In genomic region chr19:24144009-24144408, GRCm38 (mm10) we compare ENCODE assay signal across 24 mouse cellular contexts.
DNase-seq lines count a peak whose midpoint lies in the region; ATAC-seq and TF ChIP-seq lines count a peak whose summit lies in the region.
"Had no signal": no experiment of that assay in that cellular context is flagged by ENCODE, and none has a peak within 500 bp of the region (broad histone marks: within the 10 kb centered on the region; RNA-seq: fewer than 3 reads in every experiment).

No protein-coding gene starts in this region.

- ATAC-seq in heart, postnatal 0 days (ENCODE audit: insufficient read depth, low read depth), result peak; percentile 79; the same call in 1 of the 2 replicates
- no peak for ATAC-seq in neural tube, embryonic 15.5 days (ENCODE audit: low FRiP score)
- ATAC-seq: CD4-positive, CD25-positive, alpha-beta regulatory T cell, adult 4 months; forebrain, embryonic 16.5 days; inflammation-experienced regulatory T-cells, adult 6 months; intestine, postnatal 0 days had no signal

- H3K36me3 ChIP-seq in heart, postnatal 0 days (replicated peaks; ENCODE audit: control insufficient read depth, insufficient read depth, low read length), result peaks cover 7% of the 10 kb centered on the region; the same call in 1 of the 2 replicates
- no peaks in the 10 kb centered on the region for H3K36me3 ChIP-seq in neural tube, embryonic 15.5 days
- H3K36me3 ChIP-seq: embryonic facial prominence, embryonic 13.5 days; G1E; hindbrain, embryonic 15.5 days had no signal

- H3K27me3 ChIP-seq in heart, postnatal 0 days (ENCODE audit: control insufficient read depth, insufficient read depth, low read length), result no peaks in the 10 kb centered on the region
- no peaks in the 10 kb centered on the region for H3K27me3 ChIP-seq in neural tube, embryonic 15.5 days (replicated peaks)
- H3K27me3 ChIP-seq: embryonic facial prominence, embryonic 13.5 days; forebrain, embryonic 12.5 days; heart, embryonic 13.5 days; hindbrain, embryonic 15.5 days had no signal

- H3K4me1 ChIP-seq in heart, postnatal 0 days (ENCODE audit: control insufficient read depth, insufficient read depth), result peaks cover 6% of the 10 kb centered on the region; the same call in 1 of the 2 replicates
- H3K4me1 ChIP-seq in neural tube, embryonic 15.5 days, result peaks cover 6% of the 10 kb centered on the region; the same call in 1 of the 2 replicates
- H3K4me1 ChIP-seq: hindbrain, embryonic 15.5 days had no signal

- H3K27ac ChIP-seq in heart, postnatal 0 days (ENCODE audit: low read depth), result no peak overlapping the region
- peak overlapping the region; percentile 89 for H3K27ac ChIP-seq in layer of hippocampus, adult 2 months
- peak overlapping the region; percentile 70; the same call in 1 of the 2 replicates for H3K27ac ChIP-seq in neural tube, embryonic 15.5 days (replicated peaks)
- H3K27ac ChIP-seq: embryonic facial prominence, embryonic 13.5 days; forebrain, embryonic 12.5 days; heart, embryonic 13.5 days; hindbrain, embryonic 10.5 days had no signal

- no peak overlapping the region for H3K4me2 ChIP-seq in heart, postnatal 0 days (ENCODE audit: low read depth, low read length)
- no peak overlapping the region for H3K4me2 ChIP-seq in neural tube, embryonic 15.5 days
- H3K4me2 ChIP-seq: embryonic facial prominence, embryonic 13.5 days; forebrain, embryonic 12.5 days; heart, embryonic 13.5 days; hindbrain, embryonic 15.5 days had no signal

- H3K9me3 ChIP-seq in heart, postnatal 0 days (replicated peaks; ENCODE audit: control insufficient read depth, low read length), result no peaks in the 10 kb centered on the region
- no peaks in the 10 kb centered on the region; the same call in 1 of the 2 replicates for H3K9me3 ChIP-seq in neural tube, embryonic 15.5 days (replicated peaks)
- H3K9me3 ChIP-seq: embryonic facial prominence, embryonic 13.5 days; G1E; heart, embryonic 13.5 days; hindbrain, embryonic 15.5 days had no signal

- intact Hi-C loops in heart, postnatal 25 days (cut with DNase I), result no loop called here
- intact Hi-C loops in heart, postnatal 36 days (cut with DNase I), result no loop called here

- WGBS in heart, postnatal 0 days, result 37% methylated on average over 7 of the region's 7 CpGs
- WGBS in neural tube, embryonic 15.5 days, result 93% methylated on average over 7 of the region's 7 CpGs

- H3K9ac ChIP-seq in heart, postnatal 0 days (replicated peaks; ENCODE audit: low read depth, low read length), result no peak overlapping the region
- no peak overlapping the region for H3K9ac ChIP-seq in neural tube, embryonic 15.5 days (replicated peaks)
- H3K9ac ChIP-seq: embryonic facial prominence, embryonic 13.5 days; forebrain, embryonic 12.5 days; heart, embryonic 13.5 days; hindbrain, embryonic 15.5 days had no signal

- TF ChIP-seq CTCF in heart, postnatal 0 days (IDR thresholded peaks at IDR 0.05; ENCODE audit: low read depth), result no peak
- TF ChIP-seq CTCF in layer of hippocampus, adult 2 months (conservative IDR thresholded peaks at IDR 0.05), result no peak

- DNase-seq in heart, adult 11 months, result peak; percentile 91
- no peak for DNase-seq in heart, postnatal 25 days (ENCODE audit: low spot score)
- peak; percentile 58 for DNase-seq in heart, postnatal 0 days (ENCODE audit: low spot score)
- DNase-seq in heart, postnatal 36 days, result no peak
- no peak for DNase-seq in layer of hippocampus, adult 2 months (ENCODE audit: low spot score in 2 of 2)
- DNase-seq in layer of hippocampus, adult 18-20 months (ENCODE audit: low spot score in 2 of 2), result no peak
- DNase-seq in neural tube, embryonic 10.5 days (ENCODE audit: extremely low spot score, low spot score), result no peak
- DNase-seq: adrenal gland, adult 8-10 months; adrenal gland, postnatal 36 days; B cell, adult 2 months; cerebellum, adult 2 months; cerebellum, postnatal 25 days; gastrocnemius, postnatal 10 days had no signal

- H3K4me3 ChIP-seq in heart, postnatal 0 days (ENCODE audit: low read depth, low read length), result no peak overlapping the region
- H3K4me3 ChIP-seq in layer of hippocampus, adult 2 months, result no peak overlapping the region
- no peak overlapping the region for H3K4me3 ChIP-seq in neural tube, embryonic 15.5 days (replicated peaks)
- H3K4me3 ChIP-seq: embryonic facial prominence, embryonic 13.5 days; forebrain, embryonic 12.5 days; heart, embryonic 13.5 days; hindbrain, embryonic 10.5 days; hindbrain, embryonic 15.5 days had no signal

- TF ChIP-seq EP300 in heart, postnatal 0 days (IDR thresholded peaks at IDR 0.05; ENCODE audit: low read depth), result no peak

Comparison
In these comparisons a context has a peak if more than half of its experiments do, and no peak if none do; other contexts are left out.
1. DNase-seq: peak in heart, adult 11 months (single experiment) and heart, postnatal 0 days (single experiment); none in heart, postnatal 25 days (single experiment), heart, postnatal 36 days (0 of 2), layer of hippocampus, adult 2 months (0 of 2), layer of hippocampus, adult 18-20 months (0 of 2) and neural tube, embryonic 10.5 days (single experiment).